Mouse (Mus musculus) B cell, adult 2 months (primary cell): ENCODE data around the gene Gstt2.
"Not testable (repeated sequence)": the region's sequence is repeated elsewhere in the genome, so short reads cannot be mapped to it uniquely, and the experiment has no call there.

Experiments used
- DNase-seq, 2 experiments: peaks; one replicate each; pipeline ENCODE4 v3.0.0; 2022

The Gstt2 gene

DNA sequence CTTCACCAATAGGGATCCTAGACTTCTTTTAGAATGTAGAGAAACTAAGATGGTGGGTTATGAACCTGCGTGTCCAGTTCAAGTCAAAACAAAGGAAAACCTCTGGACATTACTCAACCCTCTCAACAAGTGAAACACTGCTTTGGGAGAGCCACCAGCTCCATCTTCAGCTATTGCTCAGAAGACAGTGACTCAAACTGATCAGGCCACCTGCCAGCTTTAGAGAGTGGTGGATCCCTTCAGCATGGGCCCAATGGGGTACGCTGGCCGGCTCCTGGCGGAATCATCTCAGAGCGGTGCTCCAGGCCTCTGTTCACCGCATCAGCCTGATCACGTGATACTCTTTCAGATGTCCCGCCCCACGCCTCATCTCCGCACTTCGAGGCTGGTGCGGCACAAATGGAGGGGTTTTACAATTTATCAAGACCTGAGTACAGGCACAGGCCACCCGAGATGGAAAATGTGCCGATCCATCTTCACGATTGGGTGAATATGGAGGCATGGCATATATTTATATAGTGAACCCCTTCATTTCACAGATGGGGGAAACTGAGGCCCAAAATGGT, 18.3 kb upstream of the Gstt2 start:
- DNase-seq = no peak

DNA sequence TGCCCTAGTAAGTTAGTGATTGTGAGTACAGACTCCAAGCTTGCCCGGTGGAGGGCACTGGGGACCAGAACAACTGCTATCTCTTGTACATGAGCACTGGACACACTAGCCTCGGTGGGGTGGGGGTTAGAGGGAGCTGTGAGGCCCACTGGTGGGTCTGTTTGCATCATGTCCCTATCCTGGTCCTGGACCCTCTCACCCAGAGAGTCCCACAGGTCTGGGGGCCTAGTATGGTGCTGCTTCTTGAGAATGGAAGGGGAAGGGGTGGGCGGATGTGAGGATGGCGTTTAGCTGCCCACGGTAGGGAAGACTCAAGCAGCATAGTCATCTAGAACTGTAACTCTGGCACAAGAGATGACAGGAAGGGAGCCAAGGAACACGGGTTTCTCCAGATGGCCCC, 17.6 kb upstream of the Gstt2 start:
- DNase-seq = no peak

DNA sequence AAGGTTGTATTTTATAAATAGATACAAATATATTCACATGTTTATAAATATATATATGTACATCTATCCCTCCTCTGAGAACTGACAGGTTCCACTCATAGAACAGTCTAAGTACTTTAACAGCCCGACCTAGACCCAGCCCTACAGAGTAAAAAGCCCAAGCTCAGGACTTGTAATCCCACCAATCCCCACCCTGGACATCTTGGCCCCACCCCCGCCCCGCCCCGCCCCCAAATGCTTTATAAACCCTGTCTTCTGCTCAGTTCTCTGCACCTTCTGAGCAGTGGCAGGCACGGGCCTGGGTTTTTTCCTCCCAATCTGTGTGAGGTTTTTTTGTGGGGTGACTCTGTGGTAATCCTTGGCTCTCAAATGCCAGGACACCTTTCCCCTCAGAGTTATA, 16.9 kb upstream of the Gstt2 start:
- no peak for DNase-seq

DNA sequence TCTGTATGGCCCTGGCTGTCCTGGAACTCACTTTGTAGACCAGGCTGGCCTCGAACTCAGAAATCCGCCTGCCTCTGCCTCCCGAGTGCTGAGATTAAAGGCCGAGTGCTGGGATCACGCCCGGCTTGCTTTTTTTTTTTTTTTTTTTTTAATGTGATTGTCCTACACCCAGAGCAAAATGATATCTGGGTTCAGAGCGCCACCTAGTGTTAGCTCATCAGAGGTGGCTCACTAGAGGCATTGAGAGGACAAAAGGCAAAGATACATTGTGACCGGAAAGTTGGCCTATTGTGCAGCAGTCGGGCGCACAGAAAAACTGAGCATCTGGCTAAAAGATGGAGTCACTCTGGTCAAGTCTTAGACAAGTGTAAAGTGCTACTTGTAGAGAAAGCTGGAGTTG, 16.2 kb upstream of the Gstt2 start:
- peak; percentile 88 for DNase-seq

DNA sequence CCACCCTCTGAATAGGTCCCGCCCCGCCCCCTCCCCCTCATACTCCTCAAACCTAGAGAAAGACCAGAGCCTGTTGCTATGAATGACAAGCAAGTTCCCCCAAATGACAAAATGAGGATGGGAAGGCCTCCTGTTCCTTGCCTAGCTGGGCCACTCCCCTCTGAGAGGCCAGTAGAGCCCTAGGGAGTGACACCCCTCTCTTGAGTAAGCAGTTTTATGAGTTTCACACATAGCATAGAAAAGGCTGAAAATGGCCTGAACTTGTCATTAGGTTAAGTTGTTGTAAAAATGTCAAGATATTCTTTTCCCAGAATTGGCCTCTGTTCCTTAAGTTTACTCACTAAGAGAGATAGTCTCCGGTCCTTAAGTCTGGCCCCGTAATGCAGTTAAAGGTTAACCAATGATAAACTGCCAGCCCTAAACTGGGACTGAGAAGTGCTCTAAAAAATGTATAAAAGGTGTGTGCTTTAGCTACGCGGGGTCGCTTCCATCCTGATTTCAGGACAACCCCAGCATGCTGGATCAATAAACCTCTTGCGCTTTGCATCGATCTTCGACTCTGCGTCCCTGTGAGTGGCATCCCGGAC, 15.4 kb upstream of the Gstt2 start:
- DNase-seq = no peak

DNA sequence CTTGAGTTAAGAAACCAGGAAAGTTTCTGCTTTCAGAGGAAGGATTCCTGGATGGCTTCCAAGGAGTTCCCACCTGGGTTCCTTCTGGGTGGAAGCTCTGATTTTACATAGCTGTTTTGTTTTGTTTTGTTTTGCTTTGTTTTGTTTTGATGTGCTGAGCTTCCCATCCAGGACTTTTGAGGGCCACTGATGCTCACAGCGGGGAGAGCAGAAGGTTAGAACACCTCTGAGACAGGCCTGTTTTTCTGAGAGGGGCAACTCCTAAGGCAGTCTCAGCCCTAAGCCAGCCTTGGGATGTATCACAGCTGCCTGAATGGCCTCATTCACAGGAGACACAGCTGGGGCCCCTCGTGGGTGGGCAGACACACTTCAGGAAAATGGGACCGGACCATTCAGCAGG, 14.5 kb upstream of the Gstt2 start:
- DNase-seq = no peak

DNA sequence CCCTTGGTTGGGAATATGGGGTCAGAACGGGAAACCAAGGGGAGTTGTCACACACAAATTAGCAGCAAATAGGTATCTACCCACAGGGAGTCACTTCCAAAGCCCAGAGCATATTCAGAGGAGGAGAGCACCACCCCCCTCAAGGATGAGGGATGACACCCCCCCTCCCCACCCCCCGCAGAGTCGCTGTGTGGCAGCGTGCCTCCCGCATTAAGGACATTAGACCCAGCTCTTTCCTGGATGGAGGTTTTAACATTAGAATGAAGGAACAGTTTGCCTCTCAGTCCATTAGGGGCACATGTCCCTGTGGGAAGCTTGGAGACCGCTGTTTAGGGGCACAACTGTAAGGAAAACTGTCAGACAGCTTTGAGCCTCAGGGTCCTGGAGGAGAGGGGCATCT, 13.9 kb upstream of the Gstt2 start:
- no peak for DNase-seq

DNA sequence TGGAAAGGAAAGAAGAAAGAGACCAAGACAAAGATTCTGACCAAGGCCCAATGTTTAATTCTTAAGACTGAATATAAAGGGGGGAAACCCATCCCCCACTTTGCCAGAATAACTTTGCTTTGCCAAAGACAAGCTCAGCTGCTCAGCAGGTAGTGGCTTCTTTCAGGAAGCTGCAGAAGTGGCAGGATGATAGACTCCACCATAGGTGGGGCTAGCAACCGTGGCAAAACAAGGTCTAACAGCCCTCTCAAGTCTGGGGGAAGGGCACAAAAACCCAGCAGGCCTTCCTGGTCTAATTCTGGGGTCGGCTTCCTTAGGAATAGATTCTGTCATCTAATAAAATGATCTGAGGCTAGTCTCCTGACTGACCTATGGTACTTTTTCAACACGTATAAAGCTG, 11.2 kb upstream of the Gstt2 start:
- no peak for DNase-seq

DNA sequence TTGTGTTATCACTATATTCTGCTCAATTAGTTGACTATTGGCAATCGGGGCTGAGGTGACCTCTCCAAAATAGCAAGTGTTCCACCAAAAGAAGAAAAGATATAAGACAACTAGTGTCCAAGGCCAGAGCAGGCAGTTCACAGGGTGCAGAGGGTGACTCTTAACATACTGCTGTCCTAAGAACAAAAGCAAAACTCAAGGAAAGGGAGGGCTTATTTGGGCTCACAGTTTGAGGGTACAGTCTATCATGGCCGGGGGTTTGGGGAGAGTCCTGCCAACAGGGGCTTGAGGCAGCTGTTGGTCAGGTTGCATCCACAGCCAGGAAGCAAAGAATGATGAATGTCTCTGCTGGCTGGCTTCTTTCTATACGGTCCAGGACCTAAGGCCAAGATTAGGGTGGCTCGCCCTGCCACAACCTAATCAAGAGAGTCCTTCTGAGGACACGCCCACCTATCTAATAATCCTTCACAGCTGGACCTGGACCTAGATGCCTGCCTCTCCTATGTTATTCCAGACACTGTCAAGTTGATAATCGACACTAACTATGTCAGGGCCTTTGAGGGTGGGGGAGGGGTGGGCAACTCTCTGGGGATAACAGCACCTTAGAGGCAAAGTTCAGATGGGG, 8.2 kb upstream of the Gstt2 start:
- no peak for DNase-seq

DNA sequence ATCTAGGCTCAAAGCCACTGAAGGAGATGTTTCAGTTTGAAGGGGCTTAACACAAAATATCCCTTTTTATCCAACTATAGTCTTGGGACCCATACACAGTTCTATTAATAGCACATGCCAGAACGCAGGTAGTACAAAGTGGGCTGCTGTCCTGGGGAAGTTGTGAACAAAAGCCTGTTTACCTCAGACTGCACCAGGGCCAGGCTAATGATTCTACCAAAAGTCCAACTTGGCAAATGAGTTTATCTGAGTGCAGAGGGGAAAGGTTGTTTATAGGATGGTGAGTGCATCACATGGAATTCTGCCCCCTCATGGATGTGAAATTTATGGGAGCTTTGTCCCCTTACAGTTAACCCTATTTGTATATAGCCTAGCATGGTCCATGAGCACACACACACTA, 7.6 kb upstream of the Gstt2 start:
- no peak for DNase-seq

DNA sequence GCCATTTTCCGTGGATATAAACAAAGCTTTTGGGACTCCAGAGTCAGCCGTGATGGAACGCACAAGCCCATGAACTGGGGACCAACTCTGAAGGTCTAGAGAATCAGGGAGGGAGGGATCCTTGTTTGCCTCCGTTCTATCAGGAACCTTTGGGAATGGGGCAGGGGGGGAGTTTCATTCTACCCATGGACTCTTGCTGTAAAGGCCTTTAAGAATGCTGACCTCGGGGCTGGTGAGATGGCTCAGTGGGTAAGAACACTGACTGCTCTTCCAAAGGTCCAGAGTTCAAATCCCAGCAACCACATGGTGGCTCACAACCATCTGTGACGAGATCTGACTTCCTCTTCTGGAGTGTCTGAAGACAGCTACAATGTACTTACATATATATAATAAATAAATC, 6.7 kb upstream of the Gstt2 start:
- DNase-seq = not testable (repeated sequence)

DNA sequence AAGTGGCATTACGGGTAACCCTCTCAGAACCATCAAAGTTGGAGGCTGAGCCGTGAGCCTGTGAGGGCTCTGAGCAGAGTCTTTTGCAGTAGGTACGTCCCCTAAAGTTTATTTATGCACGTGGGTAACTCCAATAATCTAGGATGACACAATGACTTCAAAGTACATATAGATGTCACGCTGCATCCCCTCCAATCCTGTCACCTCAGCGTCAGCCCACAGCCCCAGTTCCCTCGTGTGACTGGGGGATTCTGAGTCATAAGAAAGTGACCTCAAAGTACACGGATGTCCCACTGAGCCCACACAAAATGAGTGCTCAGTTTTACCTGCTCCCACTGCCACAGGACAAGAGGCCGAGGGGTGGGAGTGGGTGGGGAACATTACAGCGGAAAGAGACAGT, 1.9 kb upstream of the Gstt2 start:
- DNase-seq = no peak

DNA sequence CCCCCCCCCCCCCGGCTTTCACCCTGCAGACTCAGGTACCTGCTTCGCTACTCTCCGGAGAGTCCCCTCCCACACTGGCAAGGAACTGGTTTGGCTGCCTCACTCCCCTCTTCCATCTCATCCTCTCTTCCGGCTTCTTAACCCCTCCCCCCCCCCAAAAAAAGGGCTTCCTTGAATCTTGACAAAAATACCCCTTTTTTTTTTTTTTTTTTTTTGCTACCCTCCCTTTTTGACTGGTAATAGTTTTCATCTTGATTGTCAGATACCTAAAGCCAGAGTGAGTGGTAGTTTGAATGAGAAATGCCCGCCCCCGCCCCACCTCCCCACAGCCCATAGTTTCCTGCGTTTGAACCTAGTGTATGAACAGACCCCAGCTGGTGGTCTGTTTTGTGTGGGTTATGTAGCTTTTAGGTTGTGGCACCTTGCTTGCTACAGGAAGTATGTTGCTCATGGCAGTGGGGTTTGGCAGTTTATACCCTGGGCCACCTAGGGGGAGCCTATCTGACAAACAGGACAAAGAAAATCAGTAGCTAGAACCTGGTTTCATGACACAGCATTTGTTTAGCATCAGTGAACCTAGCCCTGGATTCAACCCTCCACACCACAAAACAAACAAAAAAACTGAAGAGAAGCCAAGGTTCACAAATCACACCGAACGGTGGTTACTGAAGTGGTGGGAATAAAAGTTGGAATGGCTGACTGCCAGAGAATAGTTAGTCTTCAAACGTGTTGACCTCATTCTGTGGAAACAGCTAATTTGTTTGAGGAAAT, 1.3 kb downstream of the Gstt2 start:
- peak; percentile 62 to 67 for DNase-seq

DNA sequence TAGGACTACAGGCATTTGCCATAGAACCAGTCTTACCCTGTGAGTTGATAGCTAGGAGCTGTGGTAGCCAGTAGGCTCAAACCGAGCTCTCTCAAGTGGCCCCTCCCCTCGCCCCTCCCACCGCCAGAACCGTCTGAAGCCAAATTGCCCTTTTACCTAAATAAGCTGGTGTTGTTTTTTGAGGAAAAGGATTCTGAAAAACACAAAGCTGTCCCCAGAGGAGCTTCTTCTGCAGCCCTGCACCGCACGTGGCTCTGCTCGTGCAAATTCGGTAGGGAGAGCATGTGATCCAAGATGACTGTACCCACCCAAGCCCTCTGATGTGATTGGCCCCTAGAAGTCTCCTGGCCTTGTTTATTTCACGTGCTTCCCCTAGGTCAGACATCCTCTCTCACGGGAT, 1.9 kb downstream of the Gstt2 start:
- peak; percentile 78 to 85 for DNase-seq

DNA sequence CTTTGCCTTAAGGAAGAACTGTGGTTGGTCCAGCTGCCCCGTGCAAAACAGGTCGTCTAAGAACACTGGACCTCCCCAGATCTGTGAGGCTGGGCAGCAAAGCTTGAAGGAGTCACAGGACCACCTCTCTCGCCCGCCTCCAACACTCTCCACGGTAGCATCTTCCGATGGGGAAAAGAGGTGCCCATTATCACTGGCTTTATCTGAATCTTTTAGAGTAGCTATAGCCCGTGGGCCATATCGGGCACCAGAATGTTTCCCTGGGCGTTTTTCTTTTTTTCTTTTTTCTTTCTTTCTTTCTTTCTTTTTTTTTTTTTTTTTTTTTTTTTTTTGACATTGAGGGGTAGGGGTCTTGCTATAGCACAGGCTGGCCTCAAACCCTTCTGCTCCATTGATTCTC, 2.5 kb downstream of the Gstt2 start:
- no peak for DNase-seq

DNA sequence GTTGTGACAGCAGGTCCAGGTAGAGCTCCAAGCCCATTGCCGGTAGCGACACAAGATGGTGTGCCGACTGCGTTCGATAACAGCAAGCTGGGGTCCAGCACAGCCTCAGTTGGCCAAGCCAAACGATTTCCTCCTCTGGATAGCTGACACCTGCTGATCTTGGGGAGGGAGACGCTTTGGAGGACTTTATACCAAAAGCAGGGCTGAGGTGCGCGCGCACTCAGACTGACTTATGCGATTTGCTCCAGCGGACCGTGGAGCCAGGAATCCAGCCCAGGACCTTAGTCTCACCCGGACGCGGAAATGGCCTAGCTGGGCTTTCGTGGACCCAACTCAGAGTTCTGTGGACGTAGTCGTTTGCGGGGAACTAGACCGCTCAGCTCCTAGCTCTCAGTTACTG, 3.0 kb downstream of the Gstt2 start:
- peak; percentile 76 for DNase-seq

DNA sequence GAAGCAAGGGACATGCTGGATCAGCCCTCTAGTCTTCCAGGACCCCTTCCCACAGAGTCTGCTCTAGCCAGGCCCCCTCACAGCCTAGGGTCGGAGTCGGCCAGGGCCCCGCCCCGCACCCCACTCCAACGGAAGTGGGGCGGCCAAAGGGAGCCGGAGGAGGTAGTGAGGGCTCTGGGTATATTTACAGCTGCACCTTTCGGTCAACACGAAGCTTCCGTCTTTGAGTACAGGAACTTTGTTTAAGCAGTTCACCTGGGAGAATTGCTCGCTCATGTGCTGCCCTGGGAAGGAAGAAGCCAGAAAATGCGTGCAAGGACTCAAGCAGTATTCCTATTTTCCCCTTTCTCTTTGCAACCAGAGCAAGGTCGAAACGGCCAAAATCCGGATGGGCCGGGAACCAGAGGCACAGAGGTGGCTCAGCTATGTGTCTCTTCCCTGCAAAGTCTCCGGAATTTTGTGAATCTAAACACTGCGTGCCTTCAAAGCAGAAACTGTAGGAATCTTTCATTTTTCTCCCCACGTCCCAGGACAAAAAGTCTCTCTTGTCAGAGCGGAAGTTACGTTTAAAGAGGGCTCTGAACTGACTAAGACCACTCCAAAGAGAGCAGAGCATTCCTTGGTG, 3.7 kb downstream of the Gstt2 start:
- peak; percentile 48 to 50 for DNase-seq

DNA sequence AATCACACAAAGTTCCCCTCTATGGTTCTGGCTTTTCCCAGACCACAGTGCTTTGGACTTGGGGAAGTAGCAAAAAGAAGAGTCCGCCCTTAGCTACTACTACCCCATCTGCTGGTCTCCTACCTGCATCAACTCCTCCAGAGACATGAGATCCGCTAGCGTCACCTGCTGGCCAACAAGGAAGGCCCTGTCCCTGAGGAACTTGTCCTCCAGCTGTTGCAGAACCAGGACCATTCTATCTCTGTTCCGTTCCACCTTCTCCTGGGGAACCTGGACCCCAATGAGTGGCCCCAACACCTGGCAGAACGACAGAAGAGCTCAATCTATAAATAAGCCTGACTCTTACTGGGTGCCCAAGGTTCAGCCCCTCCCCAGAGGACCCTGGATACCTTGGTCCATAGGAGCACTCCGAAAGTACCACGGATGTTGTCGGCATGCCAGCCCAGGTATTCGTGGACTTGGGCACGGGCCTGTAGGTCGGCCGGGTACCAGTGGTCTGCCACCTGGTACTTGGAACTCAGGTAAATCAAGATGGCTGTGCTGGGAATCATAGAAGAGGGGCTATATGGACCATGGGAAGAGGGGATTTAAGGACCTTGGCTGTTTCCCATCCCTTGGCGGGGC, 4.8 kb downstream of the Gstt2 start:
- DNase-seq = peak; percentile 68 to 69

DNA sequence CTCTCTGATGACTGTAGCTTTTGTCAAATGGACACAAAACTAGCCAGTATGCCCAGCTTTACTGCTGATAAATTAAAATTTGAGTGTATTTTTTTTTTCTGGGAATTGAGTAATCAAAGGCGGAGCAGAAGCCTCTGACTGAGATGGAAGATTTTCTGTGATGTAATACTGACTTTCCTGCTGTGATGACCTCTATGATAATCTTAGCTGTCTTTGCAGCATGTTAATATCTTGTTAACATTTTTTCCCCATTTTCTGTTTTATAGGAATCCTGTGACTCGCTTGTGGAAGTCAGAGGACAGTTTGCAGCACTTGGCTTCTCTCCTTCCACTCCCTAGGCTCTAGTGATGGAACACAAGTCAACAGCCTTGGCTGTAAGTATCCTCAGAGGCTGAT, 7.0 kb downstream of the Gstt2 start:
- DNase-seq = no peak

DNA sequence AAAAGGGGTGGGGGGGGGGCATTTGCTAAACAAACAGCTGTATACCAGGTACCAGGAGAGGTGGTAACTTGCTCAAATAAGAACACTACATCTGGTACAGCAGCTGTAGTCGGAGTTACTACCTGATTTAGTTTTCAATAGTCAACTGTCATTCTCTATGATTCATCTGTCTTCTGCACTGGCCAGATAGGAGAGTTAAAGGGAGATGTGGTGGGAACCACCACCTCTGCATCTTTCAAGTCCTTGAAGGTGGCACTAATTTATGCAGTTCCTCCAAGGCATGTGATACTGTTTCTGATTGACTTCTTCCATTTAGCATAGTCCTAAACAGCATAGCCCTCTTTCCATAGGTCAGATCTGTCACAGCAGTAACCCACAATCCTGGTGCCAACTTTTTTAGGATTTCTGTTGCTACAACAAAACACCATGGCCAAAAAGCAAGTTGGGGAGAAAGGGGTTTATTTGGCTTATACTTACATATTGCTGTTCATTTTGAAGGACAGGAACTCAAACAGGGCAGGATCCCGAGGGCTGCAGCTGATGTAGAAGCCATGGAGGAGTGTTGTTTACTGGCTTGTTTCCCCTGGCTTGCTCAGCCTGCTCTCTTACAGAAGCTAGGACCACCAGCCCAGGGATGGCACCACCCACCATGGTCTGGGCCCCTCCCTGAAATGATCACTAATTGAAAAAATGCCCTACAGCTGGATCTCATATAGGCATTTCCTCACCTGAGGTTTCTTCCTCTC, 7.5 kb downstream of the Gstt2 start:
- no peak for DNase-seq

DNA sequence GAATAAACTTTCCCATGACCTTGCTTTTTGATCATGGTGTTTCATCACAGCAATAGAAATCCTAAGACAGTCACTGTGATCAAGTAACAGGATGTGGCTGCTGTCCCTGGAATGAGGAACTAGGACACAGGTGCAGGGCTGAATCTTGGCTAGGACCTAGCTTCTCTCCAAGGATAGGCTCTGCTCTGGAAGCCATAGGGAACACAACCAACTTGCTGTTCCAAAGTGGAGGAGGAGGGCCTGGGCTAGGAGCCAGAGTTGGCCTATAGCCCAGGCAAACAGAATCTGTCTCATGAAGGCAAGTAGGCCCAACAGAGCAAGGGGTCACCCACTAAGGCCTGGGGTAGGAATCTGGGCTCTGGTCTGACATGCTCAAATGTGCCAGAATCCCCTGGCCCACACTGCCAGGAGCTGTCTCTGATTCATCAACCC, 8.7 kb downstream of the Gstt2 start:
- no peak for DNase-seq

DNA sequence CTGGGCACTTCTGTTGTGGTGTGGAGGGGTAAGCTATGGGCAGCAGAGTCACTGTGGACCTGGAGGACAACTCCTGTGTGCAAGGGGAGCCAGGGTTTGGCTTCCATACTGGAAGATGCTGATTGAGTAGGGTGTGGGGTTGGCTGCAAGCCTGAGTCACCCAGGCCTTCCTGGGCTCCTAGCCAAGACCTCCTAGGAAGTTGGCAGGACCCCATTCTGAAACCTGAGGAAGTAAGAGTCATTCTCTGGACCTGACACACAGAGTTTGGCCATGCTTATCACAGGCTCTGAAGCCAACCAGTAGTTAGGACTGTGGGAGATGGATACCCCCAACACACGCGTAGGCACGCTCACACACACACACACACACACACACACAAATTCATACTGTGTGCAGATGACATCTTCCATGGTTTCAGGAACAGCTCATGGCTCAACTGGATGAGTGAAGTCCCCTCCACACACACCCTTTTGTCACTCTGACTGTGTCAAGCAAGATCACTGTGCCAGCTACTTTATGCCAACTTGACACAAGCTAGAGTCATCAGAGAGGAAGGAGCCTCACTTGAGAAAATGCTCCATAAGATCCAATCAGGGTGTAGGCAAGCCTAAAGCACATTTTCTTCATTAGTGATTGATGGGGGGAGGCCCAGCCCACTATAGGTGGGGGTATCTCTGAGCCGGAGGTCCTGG, 9.4 kb downstream of the Gstt2 start:
- no peak for DNase-seq
